Mouse (Mus musculus) forebrain, embryonic 11.5 days (tissue): ENCODE data around the gene Olfr279. TPM values are rescaled to one million over a fixed set of nuclear protein-coding genes. Genes with fewer than 3 reads are reported as not detected.
A peak's percentile ranks its signal among the peaks of the same experiment; 100 is the strongest.

Source experiments
- ATAC-seq: fragments of 200-750 bp; cut with Nextera tagmentation; replicated peaks from 2 replicates; pipeline ENCODE4 v1.8.0; 2017; ENCODE audit warnings: moderate TSS enrichment; ENCODE audit not compliant: low FRiP score
- DNase-seq: peaks from one replicate; pipeline ENCODE4 v3.0.0-alpha.2; 2017; ENCODE audit warnings: low spot score
- H3K27ac ChIP-seq: fragments of 300-500 bp; sonication (generic); 2 replicates; pipeline ENCODE4 v1.5.1; 2014; ENCODE audit warnings: low read depth, low read length
- H3K27me3 ChIP-seq: fragments of 300-500 bp; sonication (generic); 2 replicates; pipeline ENCODE4 v1.6.1; 2014; ENCODE audit warnings: mild to moderate bottlenecking, low read length, mixed read lengths; ENCODE audit not compliant: control insufficient read depth, insufficient read depth
- H3K36me3 ChIP-seq: fragments of 300-500 bp; sonication (generic); 2 replicates; pipeline ENCODE4 v1.6.1; 2014; ENCODE audit warnings: mild to moderate bottlenecking, low read length, moderate library complexity, mixed read lengths; ENCODE audit not compliant: control insufficient read depth, insufficient read depth
- H3K4me1 ChIP-seq: fragments of 300-500 bp; sonication (generic); replicated peaks from 2 replicates; pipeline ENCODE4 v1.6.1; 2014; ENCODE audit warnings: low read length, mixed read lengths; ENCODE audit not compliant: control insufficient read depth, insufficient read depth
- H3K4me2 ChIP-seq: fragments of 300-500 bp; sonication (generic); 2 replicates; pipeline ENCODE4 v1.6.1; 2014; ENCODE audit warnings: low read depth, mild to moderate bottlenecking, low read length, moderate library complexity, mixed read lengths; ENCODE audit not compliant: severe bottlenecking
- H3K4me3 ChIP-seq: fragments of 300-500 bp; sonication (generic); 2 replicates; pipeline ENCODE4 v1.5.1; 2014; ENCODE audit warnings: low read depth, low read length
- H3K9ac ChIP-seq: fragments of 300-500 bp; sonication (generic); 2 replicates; pipeline ENCODE4 v1.6.1; 2014; ENCODE audit warnings: low read length
- H3K9me3 ChIP-seq: fragments of 300-500 bp; sonication (generic); 2 replicates; pipeline ENCODE4 v1.6.1; 2016; ENCODE audit warnings: low read length, mixed read lengths; ENCODE audit not compliant: control insufficient read depth
- WGBS: fragments of 180-500 bp; shearing (Covaris S2); extraction: QIAGEN DNeasy Blood & Tissue Kit; methylation state at CpG from one replicate; pipeline ENCODE4 v1.1.7; 2014; 5-methylcytosine and 5-hydroxymethylcytosine counted together
- polyA plus RNA-seq: library from polyadenylated mRNA; unstranded; fragments of >200 nt; fragmentation: Nextera tagmentation; extraction: Ambion mirVana; gene quantifications from 2 replicates; pipeline ENCODE4 v1.2.1, GENCODE M21; 2014

Gene Olfr279
- polyA plus RNA-seq, 1 experiment from 2014 or later, result not detected

DNA sequence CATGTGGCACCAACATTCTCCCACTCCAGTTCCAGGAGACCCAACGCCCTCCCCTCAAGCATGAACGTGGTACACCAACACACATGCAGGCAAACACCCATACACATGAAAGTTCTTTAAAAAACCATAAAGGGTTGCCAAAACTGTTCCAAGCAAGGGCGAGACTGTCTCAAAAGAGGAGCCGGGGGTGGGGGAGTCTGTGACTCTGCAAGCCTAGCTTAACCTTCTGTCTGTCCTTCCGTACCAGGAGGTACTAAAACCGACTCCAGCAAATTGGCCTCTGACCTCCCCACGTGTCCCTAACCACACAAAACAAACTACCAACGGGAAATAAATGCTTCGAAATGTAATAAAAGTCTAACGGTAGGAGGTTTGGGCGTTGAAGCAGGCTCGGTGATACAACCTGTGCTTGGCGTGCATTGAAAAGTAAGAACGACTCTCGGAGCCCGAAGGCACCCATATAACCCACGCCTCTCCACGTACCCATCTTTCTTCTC, 40.9 kb downstream of the Olfr279 start:
- no peak overlapping the region for H3K27ac ChIP-seq
- peak overlapping the region; percentile 99 for H3K9ac ChIP-seq
- H3K4me2 ChIP-seq, result peak overlapping the region; percentile 82
- peaks cover 12% of the 10 kb centered on the region; the same call in 1 of the 2 replicates for H3K36me3 ChIP-seq
- H3K4me1 ChIP-seq, result 0 out of 2 replicates have a peak, but pooled peaks cover 4% of the 10 kb centered on the region
- under 1% methylated on average over 18 of the region's 18 CpGs for WGBS
- peak overlapping the region; percentile 79 for H3K4me3 ChIP-seq
- H3K27me3 ChIP-seq, result no peaks in the 10 kb centered on the region
- no peaks in the 10 kb centered on the region for H3K9me3 ChIP-seq
- ATAC-seq (no peak), DNase-seq (no peak)

DNA sequence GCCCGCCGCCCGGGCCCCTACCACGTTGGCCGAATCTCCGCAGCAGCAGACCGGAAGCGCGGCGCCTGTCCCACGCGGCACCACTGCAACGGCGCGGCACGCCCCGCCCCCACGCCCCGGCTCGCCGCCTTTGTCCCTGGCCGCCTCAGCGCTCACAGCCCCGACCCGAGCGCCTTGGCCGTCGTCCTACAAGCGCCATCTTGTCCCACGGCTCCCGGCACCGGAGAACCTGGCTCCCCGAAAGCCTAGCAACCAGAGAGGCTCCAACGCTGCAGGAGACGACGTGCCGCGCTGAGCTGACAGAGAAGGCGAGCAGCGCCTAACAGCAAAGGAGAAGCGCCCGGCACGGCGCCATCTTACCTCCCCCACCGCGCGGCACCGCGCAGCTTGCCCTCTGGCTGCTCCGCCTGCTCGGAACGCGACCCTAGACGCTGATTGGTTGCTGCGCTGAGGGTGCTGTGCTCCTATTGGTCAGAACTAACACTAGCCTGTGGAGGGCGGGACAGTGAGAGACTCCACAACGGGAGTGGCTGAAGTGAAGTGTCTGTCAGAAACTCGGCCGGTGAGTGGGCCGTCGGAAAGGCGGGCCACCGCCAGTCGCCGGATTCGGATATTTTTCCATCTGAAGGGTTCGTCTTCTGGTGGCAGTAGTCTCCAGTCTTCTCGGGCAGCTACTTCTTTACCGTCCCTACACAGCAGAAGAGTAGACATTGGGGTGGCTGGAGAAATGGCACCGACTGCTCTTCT, 41.9 kb downstream of the Olfr279 start, which contains the start of gene Kansl2:
TSS of gene Kansl2 (minus strand) at position 384 of the 747 bp plus-strand sequence.
- H3K4me1 ChIP-seq, result 0 out of 2 replicates have a peak, but pooled peaks cover 4% of the 10 kb centered on the region
- H3K27me3 ChIP-seq, result no peaks in the 10 kb centered on the region
- H3K9me3 ChIP-seq, result no peaks in the 10 kb centered on the region
- peak within 1 kb of the TSS; percentile 99 for H3K9ac ChIP-seq
- H3K27ac ChIP-seq, result peak within 1 kb of the TSS; percentile 97
- WGBS, result under 1% methylated on average over 69 of the region's 70 CpGs
- peaks cover 7% of the 10 kb centered on the region; the same call in 1 of the 2 replicates for H3K36me3 ChIP-seq
- DNase-seq (peak; percentile 98), ATAC-seq (peak; percentile 100)
- H3K4me3 ChIP-seq, result peak within 1 kb of the TSS; percentile 79
- H3K4me2 ChIP-seq, result peak within 1 kb of the TSS; percentile 82

DNA sequence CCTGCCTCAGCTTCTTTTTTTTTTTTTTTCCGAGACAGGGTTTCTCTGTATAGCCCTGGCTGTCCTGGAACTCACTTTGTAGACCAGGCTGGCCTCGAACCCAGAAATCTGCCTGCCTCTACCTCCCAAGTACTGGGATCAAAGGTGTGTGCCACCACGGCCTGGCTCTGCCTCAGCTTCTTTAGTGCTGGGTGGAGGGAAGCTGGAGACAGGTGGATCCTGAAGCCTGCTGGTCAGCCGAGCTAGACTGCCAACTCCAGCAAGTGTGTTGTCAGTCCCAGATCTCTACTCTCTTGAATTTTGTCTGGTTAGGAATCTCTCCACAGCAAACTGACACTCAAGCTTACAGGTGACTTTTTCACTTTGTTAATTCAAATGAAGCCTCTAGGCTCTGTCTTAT, 43.7 kb downstream of the Olfr279 start:
- Histone ChIP-seq H3K4me3 (no peak overlapping the region), H3K27ac (no peak overlapping the region), H3K9ac (no peak overlapping the region), H3K36me3 (peaks cover 3% of the 10 kb centered on the region; the same call in 1 of the 2 replicates), H3K4me2 (no peak overlapping the region), H3K9me3 (no peaks in the 10 kb centered on the region), H3K4me1 (0 out of 2 replicates have a peak, but pooled peaks cover 4% of the 10 kb centered on the region), H3K27me3 (no peaks in the 10 kb centered on the region)
- DNase-seq, result no peak
- WGBS, result 95% methylated on average over 4 of the region's 4 CpGs
- ATAC-seq, result no peak

DNA sequence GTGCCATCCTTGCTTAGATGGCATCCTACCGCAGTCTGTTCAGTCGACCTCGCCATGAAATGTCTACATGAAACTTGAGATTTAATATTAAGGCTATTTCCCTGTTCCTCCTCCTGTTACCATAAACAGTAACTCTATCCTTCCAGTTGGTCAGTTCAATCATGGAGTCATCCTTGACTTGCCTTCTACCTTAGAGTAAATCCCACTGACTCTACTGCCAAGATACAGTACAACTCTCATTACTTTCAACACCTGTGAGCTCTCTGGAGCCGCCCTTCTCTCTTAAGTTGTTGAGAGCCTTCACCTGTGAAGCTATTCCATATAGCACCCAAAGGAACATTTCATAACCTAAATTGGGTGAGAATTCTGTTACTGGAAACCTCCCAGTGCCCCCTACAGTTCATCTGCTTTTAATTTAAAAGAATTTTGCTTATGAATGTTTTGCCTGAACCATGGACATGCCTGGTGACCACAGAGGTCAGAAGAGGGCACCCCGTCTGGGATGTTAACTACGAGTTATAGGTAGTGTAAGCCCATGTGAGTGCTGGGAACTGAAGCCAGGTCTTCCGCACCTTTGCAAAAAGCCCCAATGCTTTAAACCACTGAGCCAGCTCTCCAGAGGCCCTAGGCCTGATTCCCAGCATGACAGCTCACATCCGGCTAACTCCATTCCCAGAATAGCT, 44.8 kb downstream of the Olfr279 start:
- H3K27ac ChIP-seq, result no peak overlapping the region
- no peak overlapping the region for H3K4me2 ChIP-seq
- DNase-seq (no peak), ATAC-seq (no peak)
- WGBS, result 92% methylated on average over 8 of the region's 8 CpGs
- H3K27me3 ChIP-seq, result no peaks in the 10 kb centered on the region
- H3K4me1 ChIP-seq, result 0 out of 2 replicates have a peak, but pooled peaks cover 4% of the 10 kb centered on the region
- H3K9ac ChIP-seq, result no peak overlapping the region
- no peaks in the 10 kb centered on the region; the same call in 1 of the 2 replicates for H3K36me3 ChIP-seq
- no peak overlapping the region for H3K4me3 ChIP-seq
- H3K9me3 ChIP-seq, result no peaks in the 10 kb centered on the region

DNA sequence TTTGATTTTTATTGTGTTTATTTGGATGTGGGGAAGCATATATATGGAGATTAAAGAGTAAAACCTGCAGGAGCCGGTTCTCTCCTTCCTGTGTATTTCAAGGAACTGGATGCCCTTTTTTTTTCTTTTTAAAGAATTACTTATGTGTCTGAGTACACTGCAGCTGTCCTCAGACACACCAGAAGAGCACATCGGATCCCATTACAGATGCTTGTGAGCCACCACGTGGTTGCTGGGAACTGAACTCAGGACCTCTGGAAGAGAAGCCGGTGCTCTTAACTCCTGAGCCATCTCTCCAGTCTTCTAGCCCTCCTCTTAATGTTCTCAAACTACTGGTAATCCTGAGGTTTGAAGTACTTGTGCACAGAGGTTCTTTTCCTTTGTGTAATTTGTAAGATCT, 45.7 kb downstream of the Olfr279 start:
- Histone ChIP-seq H3K4me3 (no peak overlapping the region), H3K9ac (no peak overlapping the region), H3K4me2 (no peak overlapping the region), H3K27me3 (no peaks in the 10 kb centered on the region), H3K4me1 (no peaks in the 10 kb centered on the region), H3K9me3 (no peaks in the 10 kb centered on the region), H3K36me3 (peaks cover 3% of the 10 kb centered on the region; the same call in 1 of the 2 replicates), H3K27ac (no peak overlapping the region)
- no peak for ATAC-seq
- DNase-seq, result no peak
- 78% methylated on average over 4 of the region's 4 CpGs for WGBS

DNA sequence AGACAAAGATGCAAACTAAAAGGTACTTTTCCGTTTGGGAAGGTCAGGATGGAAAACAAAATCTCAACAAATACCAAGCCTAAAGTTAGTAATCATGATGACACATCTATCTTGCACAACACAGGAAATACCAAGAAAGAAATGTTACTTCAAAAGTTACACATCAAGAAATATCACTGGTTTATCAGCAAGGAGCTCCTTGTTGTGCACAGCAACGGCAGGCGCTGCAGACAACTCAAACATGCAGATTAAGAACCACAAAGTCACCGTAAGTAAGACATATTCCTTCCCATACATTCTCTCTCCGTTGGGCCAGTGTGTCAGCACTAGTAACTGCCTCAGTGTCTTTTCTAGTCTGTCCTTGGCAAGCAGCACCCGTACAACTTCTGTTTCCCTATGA, 48.9 kb downstream of the Olfr279 start:
- DNase-seq (no peak), ATAC-seq (no peak)
- no peaks in the 10 kb centered on the region for H3K27me3 ChIP-seq
- H3K9me3 ChIP-seq, result no peaks in the 10 kb centered on the region
- peaks cover 8% of the 10 kb centered on the region; the same call in 1 of the 2 replicates for H3K36me3 ChIP-seq
- no peak overlapping the region for H3K27ac ChIP-seq
- H3K4me2 ChIP-seq, result no peak overlapping the region
- no peak overlapping the region for H3K4me3 ChIP-seq
- no peak overlapping the region for H3K9ac ChIP-seq
- no peaks in the 10 kb centered on the region for H3K4me1 ChIP-seq
- WGBS, result 91% methylated on average over 6 of the region's 6 CpGs

DNA sequence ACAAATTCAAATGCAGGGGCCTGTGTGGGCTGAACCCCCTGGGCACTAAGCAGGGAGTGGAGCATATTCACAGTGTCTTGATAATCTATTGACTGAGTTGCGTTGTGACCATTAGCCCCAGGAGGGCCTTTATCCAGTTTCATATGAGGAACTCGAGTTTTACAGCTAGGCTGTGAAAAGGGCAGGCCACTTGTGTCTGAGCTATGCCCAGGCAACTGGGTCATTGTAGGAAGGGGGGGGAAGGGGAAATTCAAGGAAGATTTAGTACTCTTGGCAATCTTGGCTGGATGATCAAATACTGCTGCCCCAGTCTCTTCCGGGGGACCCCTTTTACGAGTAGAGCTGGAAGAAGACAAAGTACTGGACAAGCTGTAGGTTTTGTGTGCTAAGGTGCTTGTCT, 51.1 kb downstream of the Olfr279 start:
- H3K9me3 ChIP-seq, result no peaks in the 10 kb centered on the region
- no peak overlapping the region for H3K27ac ChIP-seq
- no peak overlapping the region for H3K4me2 ChIP-seq
- H3K4me3 ChIP-seq, result no peak overlapping the region
- no peaks in the 10 kb centered on the region for H3K27me3 ChIP-seq
- no peak for DNase-seq
- WGBS, result 83% methylated on average over 4 of the region's 4 CpGs
- ATAC-seq, result no peak
- no peaks in the 10 kb centered on the region for H3K4me1 ChIP-seq
- H3K36me3 ChIP-seq, result peaks cover 8% of the 10 kb centered on the region; the same call in 1 of the 2 replicates
- H3K9ac ChIP-seq, result no peak overlapping the region

DNA sequence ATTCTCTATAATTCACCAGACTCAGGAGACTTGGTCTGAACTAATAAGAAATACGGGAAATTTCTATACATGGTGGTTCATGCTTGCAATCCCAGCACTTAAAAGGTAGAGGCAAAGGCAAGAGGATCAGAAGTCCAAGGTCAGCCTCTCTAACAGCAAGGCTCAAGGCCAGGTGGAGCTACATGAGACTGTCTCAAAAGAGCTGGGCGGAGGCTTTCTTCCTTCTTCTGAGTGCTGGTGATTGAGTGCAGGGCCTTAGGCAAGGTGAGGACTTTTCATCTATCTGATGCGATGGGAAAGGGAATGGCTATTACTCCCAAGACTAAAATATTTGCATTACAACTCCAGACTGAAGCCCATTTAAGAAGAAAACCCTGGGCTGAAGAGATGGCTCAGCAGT, 52.9 kb downstream of the Olfr279 start:
- H3K4me3 ChIP-seq, result no peak overlapping the region
- ATAC-seq, result no peak
- no peak overlapping the region for H3K27ac ChIP-seq
- no peak for DNase-seq
- no peaks in the 10 kb centered on the region for H3K9me3 ChIP-seq
- H3K4me1 ChIP-seq, result no peaks in the 10 kb centered on the region
- H3K36me3 ChIP-seq, result peaks cover 8% of the 10 kb centered on the region; the same call in 1 of the 2 replicates
- no peak overlapping the region for H3K4me2 ChIP-seq
- no peaks in the 10 kb centered on the region for H3K27me3 ChIP-seq
- H3K9ac ChIP-seq, result no peak overlapping the region
- whole genome bisulfite sequencing, result 96% methylated on average over 3 of the region's 3 CpGs
